Mouse (Mus musculus): ENCODE data around the gene Plcz1. TPM values are rescaled to one million over a fixed set of nuclear protein-coding genes. Genes with fewer than 3 reads are reported as not detected.

The Plcz1 gene
- total RNA-seq, 2 experiments from 2014 or later: not detected

- DNase-seq: no peak
These were observed 94.0 kb downstream of the Plcz1 start for GRCm38 (mm10) chr6:139947106-139947879.

Other genes starting within 250 kb of the Plcz1 start
- gene Capza3, start 205 bp downstream of the Plcz1 start, total RNA-seq (2021): not detected